Mouse (Mus musculus): ENCODE data around the gene Scube3. TPM values are rescaled to one million over a fixed set of nuclear protein-coding genes. Genes with fewer than 3 reads are reported as not detected.

The Scube3 gene
- not detected in 2 replicates for polyA plus RNA-seq (2012)

DNA sequence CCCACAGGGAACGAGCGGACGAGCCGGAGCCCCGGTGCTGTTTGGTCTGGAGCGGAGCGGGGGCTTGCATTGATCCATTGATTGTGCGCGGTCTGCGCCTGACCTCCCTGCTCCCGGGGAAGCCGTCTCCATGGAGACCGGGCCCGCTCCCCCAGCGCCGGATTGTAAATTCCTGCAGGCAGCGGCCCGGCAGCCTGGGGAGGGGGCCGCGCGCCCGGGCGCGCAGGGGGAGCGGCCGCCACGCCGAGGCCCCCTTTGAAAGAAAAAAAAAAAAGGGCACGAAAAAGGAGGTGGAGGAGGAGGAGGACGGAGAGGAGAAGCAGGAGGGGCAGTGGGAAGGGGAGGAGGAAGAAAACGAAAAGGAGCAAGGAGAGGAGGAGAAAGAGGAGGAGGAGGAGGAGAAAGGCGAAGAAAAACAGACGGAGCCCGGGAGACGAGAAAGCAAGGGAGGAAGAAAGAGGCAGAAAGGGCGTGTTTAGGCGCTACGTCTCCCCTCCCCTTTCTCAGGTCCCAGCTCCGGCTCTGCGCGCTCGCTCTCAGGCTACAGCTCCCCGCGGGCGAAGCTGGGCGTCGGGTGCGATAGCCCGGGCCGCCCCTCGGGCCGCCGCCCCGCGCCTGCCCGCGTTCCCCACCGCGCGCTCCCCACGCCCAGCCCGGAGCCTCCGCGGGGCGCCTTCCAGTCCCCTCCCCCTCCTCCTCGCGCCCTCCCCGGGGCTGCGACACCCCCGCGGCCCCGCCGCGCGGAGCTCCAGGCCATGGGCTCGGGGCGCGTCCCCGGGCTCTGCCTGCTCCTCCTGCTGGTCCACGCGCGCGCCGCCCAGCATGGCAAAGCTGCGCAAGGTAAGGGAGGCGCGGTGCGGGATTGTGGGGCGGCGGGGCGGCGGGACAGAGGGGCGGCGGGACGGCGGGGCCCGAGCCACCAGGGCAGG is at the start of gene Scube3:
Scube3 (plus strand) TSS at position 371 of the 929 bp plus-strand sequence.
- H3K9me3 ChIP-seq (ENCODE audit: control insufficient read depth, low read length): no peaks in the 10 kb centered on the region
- H3K4me3 ChIP-seq (replicated peaks): peak within 1 kb of the TSS; percentile 29
- H3K4me1 ChIP-seq (ENCODE audit: control insufficient read depth): no peaks in the 10 kb centered on the region
- peaks cover 79% of the 10 kb centered on the region for H3K27me3 ChIP-seq (ENCODE audit: control insufficient read depth)
- TF ChIP-seq GATA1 (IDR thresholded peaks at IDR 0.05; ENCODE audit: low read length) (no peak), TAL1 (IDR thresholded peaks at IDR 0.05; ENCODE audit: low read length) (no peak)
- no peaks in the 10 kb centered on the region for H3K36me3 ChIP-seq (ENCODE audit: control insufficient read depth)

- TF ChIP-seq GATA1 (IDR thresholded peaks at IDR 0.05; ENCODE audit: low read length): no peak
- no peak for TF ChIP-seq TAL1 (IDR thresholded peaks at IDR 0.05; ENCODE audit: low read length)
- no peaks in the 10 kb centered on the region for H3K27me3 ChIP-seq (ENCODE audit: control insufficient read depth)
Measured at GRCm38 (mm10) chr17:28092297-28092696, 49.6 kb upstream of the Scube3 start.

DNA sequence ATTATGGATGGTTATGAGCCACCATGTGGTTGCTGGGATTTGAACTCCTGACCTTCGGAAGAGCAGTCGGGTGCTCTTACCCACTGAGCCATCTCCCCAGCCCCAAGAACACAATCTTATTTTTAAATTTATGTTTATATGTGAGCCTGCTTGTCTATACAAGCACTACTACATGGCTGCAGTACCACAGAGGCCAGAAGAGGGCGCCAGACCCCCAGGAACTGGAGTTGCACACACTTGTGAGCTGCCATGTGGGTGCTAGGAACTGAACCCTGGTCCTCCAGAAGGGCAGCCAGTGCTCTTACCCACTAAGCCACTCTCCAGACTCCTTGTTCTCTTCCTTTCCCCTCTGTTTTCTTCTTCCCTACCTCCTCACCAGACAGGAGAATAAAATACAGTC is 48.1 kb upstream of the Scube3 start:
- Histone ChIP-seq H3K4me1 (ENCODE audit: control insufficient read depth) (no peaks in the 10 kb centered on the region), H3K36me3 (ENCODE audit: control insufficient read depth) (no peaks in the 10 kb centered on the region), H3K27me3 (ENCODE audit: control insufficient read depth) (peaks cover 2% of the 10 kb centered on the region; the same call in 1 of the 2 replicates), H3K4me3 (replicated peaks) (no peak overlapping the region), H3K9me3 (ENCODE audit: control insufficient read depth, low read length) (peaks cover 10% of the 10 kb centered on the region)
- TF ChIP-seq GATA1 (IDR thresholded peaks at IDR 0.05; ENCODE audit: low read length) (no peak), TAL1 (IDR thresholded peaks at IDR 0.05; ENCODE audit: low read length) (no peak)

More at GRCm38 (mm10) chr17:28092297-28092696, 49.6 kb upstream of the Scube3 start:
- H3K36me3 ChIP-seq (ENCODE audit: control insufficient read depth): no peaks in the 10 kb centered on the region
- H3K4me3 ChIP-seq (replicated peaks): no peak overlapping the region
- no peaks in the 10 kb centered on the region for H3K4me1 ChIP-seq (ENCODE audit: control insufficient read depth)
- H3K9me3 ChIP-seq (ENCODE audit: control insufficient read depth, low read length): peaks cover 10% of the 10 kb centered on the region

DNA sequence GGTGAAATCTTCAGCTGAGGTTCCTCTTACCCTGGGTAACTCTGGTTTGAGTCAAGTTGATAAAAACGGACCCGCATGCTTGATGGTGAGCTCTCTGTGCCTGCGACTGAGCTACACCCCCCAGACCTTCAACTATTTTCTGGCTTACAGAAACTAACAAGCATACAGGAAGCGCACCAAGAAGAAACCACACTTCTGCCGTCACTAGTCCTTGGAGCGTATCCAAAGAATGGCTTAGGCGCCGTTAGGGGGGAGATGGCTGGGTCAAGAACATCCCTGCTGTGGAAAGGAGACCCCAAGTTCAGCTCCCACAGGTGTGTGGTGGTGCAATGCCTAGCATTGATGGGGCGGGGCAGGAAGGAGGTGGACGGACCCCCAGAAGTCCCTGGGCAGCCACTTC is 45.5 kb upstream of the Scube3 start:
- Histone ChIP-seq H3K27me3 (ENCODE audit: control insufficient read depth) (peaks cover 4% of the 10 kb centered on the region; the same call in 1 of the 2 replicates), H3K36me3 (ENCODE audit: control insufficient read depth) (no peaks in the 10 kb centered on the region), H3K9me3 (ENCODE audit: control insufficient read depth, low read length) (peaks cover 17% of the 10 kb centered on the region), H3K4me1 (ENCODE audit: control insufficient read depth) (no peaks in the 10 kb centered on the region), H3K4me3 (replicated peaks) (no peak overlapping the region)
- no peak for TF ChIP-seq GATA1 (IDR thresholded peaks at IDR 0.05; ENCODE audit: low read length)
- no peak for TF ChIP-seq TAL1 (IDR thresholded peaks at IDR 0.05; ENCODE audit: low read length)

DNA sequence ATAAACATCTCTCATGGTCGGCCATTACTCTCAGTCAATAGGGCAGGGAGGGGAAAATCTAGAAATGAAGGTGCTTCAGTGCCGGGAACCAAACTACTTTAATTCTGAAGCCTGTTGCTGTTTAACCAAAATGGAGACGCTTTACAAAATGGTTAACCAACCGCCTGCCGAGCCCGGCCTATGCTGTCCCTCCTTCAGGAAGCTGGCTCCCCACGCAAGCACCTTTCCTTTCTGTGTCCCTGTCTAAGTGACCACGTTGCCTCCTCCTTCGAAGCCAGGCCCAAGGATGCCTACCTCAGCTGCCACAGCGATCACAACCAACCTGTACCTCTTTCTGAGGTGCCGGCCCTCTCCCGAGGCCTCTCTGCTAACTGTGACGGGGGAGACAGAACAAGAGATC is 44.6 kb upstream of the Scube3 start:
- H3K4me1 ChIP-seq (ENCODE audit: control insufficient read depth): no peaks in the 10 kb centered on the region
- peaks cover 4% of the 10 kb centered on the region; the same call in 1 of the 2 replicates for H3K27me3 ChIP-seq (ENCODE audit: control insufficient read depth)
- H3K36me3 ChIP-seq (ENCODE audit: control insufficient read depth): no peaks in the 10 kb centered on the region
- H3K4me3 ChIP-seq (replicated peaks): no peak overlapping the region
- H3K9me3 ChIP-seq (ENCODE audit: control insufficient read depth, low read length): peaks cover 14% of the 10 kb centered on the region
- no peak for TF ChIP-seq GATA1 (IDR thresholded peaks at IDR 0.05; ENCODE audit: low read length)
- TF ChIP-seq TAL1 (IDR thresholded peaks at IDR 0.05; ENCODE audit: low read length): no peak

GRCm38 (mm10) chr17:28099086-28099485 is 42.9 kb upstream of the Scube3 start:
- no peak overlapping the region for H3K4me3 ChIP-seq (replicated peaks)

DNA sequence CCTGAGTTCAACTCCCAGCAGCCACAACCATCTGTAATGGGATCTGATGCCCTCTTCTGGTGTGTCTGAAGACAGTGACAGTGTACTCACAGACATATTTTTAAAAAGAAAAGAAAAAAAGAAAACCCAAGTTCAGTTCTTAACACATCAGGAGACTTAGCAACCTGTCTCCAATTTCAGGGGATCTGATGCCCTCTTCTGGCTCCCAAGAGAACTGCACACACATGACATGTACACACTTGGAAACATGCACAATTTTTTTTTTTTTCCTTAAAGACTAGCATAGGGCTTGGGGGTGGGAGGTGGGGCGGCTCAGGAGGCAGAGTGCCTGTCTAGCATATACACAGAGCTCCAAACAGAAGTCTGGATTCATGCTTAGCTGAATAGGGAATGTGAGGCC is 41.3 kb upstream of the Scube3 start:
- peaks cover 7% of the 10 kb centered on the region for H3K9me3 ChIP-seq (ENCODE audit: control insufficient read depth, low read length)
- H3K36me3 ChIP-seq (ENCODE audit: control insufficient read depth): no peaks in the 10 kb centered on the region
- no peak overlapping the region for H3K4me3 ChIP-seq (replicated peaks)
- H3K27me3 ChIP-seq (ENCODE audit: control insufficient read depth): peaks cover 4% of the 10 kb centered on the region; the same call in 1 of the 2 replicates
- no peak for TF ChIP-seq TAL1 (IDR thresholded peaks at IDR 0.05; ENCODE audit: low read length)
- no peak for TF ChIP-seq GATA1 (IDR thresholded peaks at IDR 0.05; ENCODE audit: low read length)
- H3K4me1 ChIP-seq (ENCODE audit: control insufficient read depth): no peaks in the 10 kb centered on the region

More at GRCm38 (mm10) chr17:28099086-28099485, 42.9 kb upstream of the Scube3 start:
- H3K9me3 ChIP-seq (ENCODE audit: control insufficient read depth, low read length): peaks cover 7% of the 10 kb centered on the region
- no peaks in the 10 kb centered on the region for H3K36me3 ChIP-seq (ENCODE audit: control insufficient read depth)
- TF ChIP-seq TAL1 (IDR thresholded peaks at IDR 0.05; ENCODE audit: low read length): no peak
- TF ChIP-seq GATA1 (IDR thresholded peaks at IDR 0.05; ENCODE audit: low read length): no peak
- peaks cover 4% of the 10 kb centered on the region; the same call in 1 of the 2 replicates for H3K27me3 ChIP-seq (ENCODE audit: control insufficient read depth)
- H3K4me1 ChIP-seq (ENCODE audit: control insufficient read depth): no peaks in the 10 kb centered on the region

- no peaks in the 10 kb centered on the region for H3K36me3 ChIP-seq (ENCODE audit: control insufficient read depth)
- peaks cover 7% of the 10 kb centered on the region for H3K9me3 ChIP-seq (ENCODE audit: control insufficient read depth, low read length)
- no peak overlapping the region for H3K4me3 ChIP-seq (replicated peaks)
- no peaks in the 10 kb centered on the region for H3K4me1 ChIP-seq (ENCODE audit: control insufficient read depth)
- H3K27me3 ChIP-seq (ENCODE audit: control insufficient read depth): peaks cover 4% of the 10 kb centered on the region; the same call in 1 of the 2 replicates
- TF ChIP-seq GATA1 (IDR thresholded peaks at IDR 0.05; ENCODE audit: low read length): no peak
- TF ChIP-seq TAL1 (IDR thresholded peaks at IDR 0.05; ENCODE audit: low read length): no peak
Measured at GRCm38 (mm10) chr17:28101284-28101887, 40.6 kb upstream of the Scube3 start.

GRCm38 (mm10) chr17:28101902-28102319 is 40.0 kb upstream of the Scube3 start:
- no peaks in the 10 kb centered on the region for H3K36me3 ChIP-seq (ENCODE audit: control insufficient read depth)
- TF ChIP-seq TAL1 (IDR thresholded peaks at IDR 0.05; ENCODE audit: low read length) (no peak), GATA1 (IDR thresholded peaks at IDR 0.05; ENCODE audit: low read length) (no peak)
- peaks cover 4% of the 10 kb centered on the region; the same call in 1 of the 2 replicates for H3K27me3 ChIP-seq (ENCODE audit: control insufficient read depth)
- peaks cover 7% of the 10 kb centered on the region for H3K9me3 ChIP-seq (ENCODE audit: control insufficient read depth, low read length)
- no peaks in the 10 kb centered on the region for H3K4me1 ChIP-seq (ENCODE audit: control insufficient read depth)
- H3K4me3 ChIP-seq (replicated peaks): no peak overlapping the region

All from erythroblast, embryonic 14.5 days (primary cell).